Mouse (Mus musculus) lung, postnatal 10 days (tissue): ENCODE results near the gene Hbb-bh1.
"Not testable (repeated sequence)": the region's sequence is repeated elsewhere in the genome, so short reads cannot be mapped to it uniquely, and the experiment has no call there.

Experiments used
- DNase-seq: peaks from one replicate; pipeline ENCODE4 v3.0.0; 2021

Hbb-bh1 gene

GRCm38 (mm10) chr7:103811223-103811845 lies 31.6 kb downstream of the Hbb-bh1 start:
- no peak for DNase-seq

GRCm38 (mm10) chr7:103810746-103811145 lies 32.2 kb downstream of the Hbb-bh1 start:
- no peak for DNase-seq

- DNase-seq: no peak
Observed at GRCm38 (mm10) chr7:103810296-103810695, 32.7 kb downstream of the Hbb-bh1 start.

GRCm38 (mm10) chr7:103809801-103810155 lies 33.2 kb downstream of the Hbb-bh1 start:
- no peak for DNase-seq

- no peak for DNase-seq
Observed at GRCm38 (mm10) chr7:103808971-103809800, 33.8 kb downstream of the Hbb-bh1 start.

- DNase-seq: not testable (repeated sequence)
Observed at GRCm38 (mm10) chr7:103808120-103808519, 34.8 kb downstream of the Hbb-bh1 start.

- no peak for DNase-seq
Observed at GRCm38 (mm10) chr7:103806856-103807255, 36.1 kb downstream of the Hbb-bh1 start.

GRCm38 (mm10) chr7:103792669-103793388 lies 50.1 kb downstream of the Hbb-bh1 start:
- no peak for DNase-seq

- no peak for DNase-seq
Observed at GRCm38 (mm10) chr7:103791721-103792120, 51.2 kb downstream of the Hbb-bh1 start, which contains the start of gene Olfr67. Gene Olfr67 (minus strand): TSS chr7:103791821.
